Mouse (Mus musculus) heart, postnatal 0 days (tissue): Measurements from ENCODE around the gene Dop1b. TPM values are rescaled to one million over a fixed set of nuclear protein-coding genes. Genes with fewer than 3 reads are reported as not detected.

Experiments
- ATAC-seq: fragments of 200-750 bp; cut with Nextera tagmentation; 2 replicates; pipeline ENCODE4 v1.8.0; 2017; ENCODE audit warnings: low read depth, moderate number of reproducible peaks, moderate library complexity; ENCODE audit not compliant: insufficient read depth
- DNase-seq: peaks from one replicate; pipeline ENCODE4 v3.0.0-alpha.2; 2016; ENCODE audit warnings: low spot score
- H3K27ac ChIP-seq: fragments of 300-500 bp; sonication (generic); 2 replicates; pipeline ENCODE4 v1.5.1; 2014; ENCODE audit warnings: low read depth, mild to moderate bottlenecking
- H3K27me3 ChIP-seq: fragments of 300-500 bp; sonication (generic); 2 replicates; pipeline ENCODE4 v1.6.1; 2014; ENCODE audit warnings: low read length, mixed read lengths; ENCODE audit not compliant: control insufficient read depth, insufficient read depth
- H3K36me3 ChIP-seq: fragments of 300-500 bp; sonication (generic); replicated peaks from 2 replicates; pipeline ENCODE4 v1.6.1; 2014; ENCODE audit warnings: low read length, mixed read lengths; ENCODE audit not compliant: control insufficient read depth, insufficient read depth
- H3K4me1 ChIP-seq: fragments of 300-500 bp; sonication (generic); 2 replicates; pipeline ENCODE4 v1.6.1; 2014; ENCODE audit warnings: antibody characterized with exemption; ENCODE audit not compliant: control insufficient read depth, insufficient read depth
- H3K4me2 ChIP-seq: fragments of 300-500 bp; sonication (generic); 2 replicates; pipeline ENCODE4 v1.6.1; 2014; ENCODE audit warnings: low read depth, mild to moderate bottlenecking, low read length, moderate library complexity
- H3K4me3 ChIP-seq: fragments of 300-500 bp; sonication (generic); 2 replicates; pipeline ENCODE4 v1.5.1; 2014; ENCODE audit warnings: low read depth, low read length
- H3K9ac ChIP-seq: fragments of 300-500 bp; sonication (generic); replicated peaks from 2 replicates; pipeline ENCODE4 v1.6.1; 2014; ENCODE audit warnings: low read depth, low read length, mixed read lengths
- H3K9me3 ChIP-seq: fragments of 300-500 bp; sonication (generic); replicated peaks from 2 replicates; pipeline ENCODE4 v1.6.1; 2016; ENCODE audit warnings: low read length; ENCODE audit not compliant: control insufficient read depth
- CTCF ChIP-seq: IDR thresholded peaks from 2 replicates; pipeline ENCODE4 v1.5.1; 2016; ENCODE audit warnings: antibody characterized with exemption, control low read depth, low read depth
- EP300 ChIP-seq: IDR thresholded peaks from 2 replicates; pipeline ENCODE4 v1.6.1; 2016; ENCODE audit warnings: antibody characterized with exemption, low read depth
- WGBS: fragments of 180-500 bp; shearing (Covaris S2); extraction: QIAGEN DNeasy Blood & Tissue Kit; methylation state at CpG from one replicate; pipeline ENCODE4 v1.1.7; 2014; 5-methylcytosine and 5-hydroxymethylcytosine counted together
- polyA plus RNA-seq: library from polyadenylated mRNA; unstranded; fragments of >200 nt; fragmentation: Nextera tagmentation; extraction: Ambion mirVana; gene quantifications from 2 replicates; pipeline ENCODE4 v1.2.1, GENCODE M21; 2015
- total RNA-seq: library from RNA; depleted of rRNA; stranded (reverse); fragments of >200 nt; gene quantifications from 2 replicates; pipeline ENCODE4 v1.2.3, GENCODE M21; 2014; ENCODE audit warnings: low replicate concordance

The Dop1b gene
- total and polyA plus RNA-seq, 2 experiments from 2014 or later, result 6.0 to 13.2 TPM

- no peak for DNase-seq
- no peak overlapping the region for H3K27ac ChIP-seq
- H3K4me2 ChIP-seq, result no peak overlapping the region
- H3K9me3 ChIP-seq, result no peaks in the 10 kb centered on the region
- H3K36me3 ChIP-seq, result no peaks in the 10 kb centered on the region
- TF ChIP-seq CTCF (no peak), EP300 (no peak)
- H3K4me1 ChIP-seq, result no peaks in the 10 kb centered on the region
- H3K27me3 ChIP-seq, result no peaks in the 10 kb centered on the region
- WGBS, result 57% methylated on average over 6 of the region's 6 CpGs
- ATAC-seq, result no peak
- H3K9ac ChIP-seq, result no peak overlapping the region
- H3K4me3 ChIP-seq, result no peak overlapping the region
These were observed 20.4 kb upstream of the Dop1b start for GRCm38 (mm10) chr16:93691206-93691841.

- Histone ChIP-seq H3K27me3 (no peaks in the 10 kb centered on the region), H3K4me2 (no peak overlapping the region), H3K36me3 (no peaks in the 10 kb centered on the region), H3K9me3 (no peaks in the 10 kb centered on the region), H3K4me1 (no peaks in the 10 kb centered on the region), H3K9ac (no peak overlapping the region), H3K4me3 (no peak overlapping the region), H3K27ac (no peak overlapping the region)
- no peak for ATAC-seq
- no peak for DNase-seq
- TF ChIP-seq EP300, result no peak
- no peak for TF ChIP-seq CTCF
- WGBS, result 64% methylated on average over 2 of the region's 2 CpGs
These were observed 19.0 kb upstream of the Dop1b start for GRCm38 (mm10) chr16:93692744-93693143.

- DNase-seq, result no peak
These were observed 4.6 kb upstream of the Dop1b start for GRCm38 (mm10) chr16:93707116-93707515.

GRCm38 (mm10) chr16:93709217-93709616, 2.5 kb upstream of the Dop1b start:
- H3K9ac ChIP-seq, result no peak overlapping the region
- H3K27me3 ChIP-seq, result no peaks in the 10 kb centered on the region
- H3K9me3 ChIP-seq, result no peaks in the 10 kb centered on the region
- no peak overlapping the region for H3K27ac ChIP-seq
- H3K4me3 ChIP-seq, result no peak overlapping the region
- WGBS, result 46% methylated on average over 1 of the region's 1 CpGs
- ATAC-seq (no peak), DNase-seq (no peak)
- no peak overlapping the region for H3K4me2 ChIP-seq
- 0 out of 2 replicates have a peak, but pooled peaks cover 5% of the 10 kb centered on the region for H3K4me1 ChIP-seq
- no peaks in the 10 kb centered on the region for H3K36me3 ChIP-seq
- TF ChIP-seq EP300, result no peak
- no peak for TF ChIP-seq CTCF

More at GRCm38 (mm10) chr16:93707116-93707515, 4.6 kb upstream of the Dop1b start:
- Histone ChIP-seq H3K4me3 (no peak overlapping the region), H3K36me3 (no peaks in the 10 kb centered on the region), H3K4me1 (no peaks in the 10 kb centered on the region), H3K9me3 (no peaks in the 10 kb centered on the region), H3K27me3 (no peaks in the 10 kb centered on the region), H3K9ac (no peak overlapping the region), H3K27ac (no peak overlapping the region), H3K4me2 (no peak overlapping the region)
- no peak for TF ChIP-seq CTCF
- no peak for TF ChIP-seq EP300
- ATAC-seq, result no peak
- 82% methylated on average over 7 of the region's 7 CpGs for WGBS

- ATAC-seq, result peak; percentile 13
- peak; percentile 84 for DNase-seq
- no peak overlapping the region; the same call in 1 of the 2 replicates for H3K9ac ChIP-seq
- under 1% methylated on average over 11 of the region's 11 CpGs for WGBS
- no peaks in the 10 kb centered on the region for H3K27me3 ChIP-seq
- peak; percentile 73 for TF ChIP-seq CTCF
- TF ChIP-seq EP300, result no peak
- H3K4me2 ChIP-seq, result peak overlapping the region; percentile 97
- H3K9me3 ChIP-seq, result no peaks in the 10 kb centered on the region
- no peaks in the 10 kb centered on the region for H3K36me3 ChIP-seq
- H3K27ac ChIP-seq, result peak overlapping the region; percentile 71
- H3K4me3 ChIP-seq, result peak overlapping the region; percentile 82
- 0 out of 2 replicates have a peak, but pooled peaks cover 5% of the 10 kb centered on the region for H3K4me1 ChIP-seq
These were observed 780 bp upstream of the Dop1b start for GRCm38 (mm10) chr16:93710924-93711323.
